Mouse (Mus musculus) C2C12 (cell line): ENCODE measurements around the gene B4galnt1.

ENCODE experiments used
- CEBPB ChIP-seq: IDR thresholded peaks from one replicate; pipeline ENCODE4 v1.6.1; 2011; ENCODE audit warnings: low read depth, mild to moderate bottlenecking, control low read depth, moderate library complexity
- CTCF ChIP-seq: IDR thresholded peaks from one replicate; pipeline ENCODE4 v1.5.1; 2011; ENCODE audit not compliant: control insufficient read depth, insufficient read depth, insufficient read length
- FOSL1 ChIP-seq: IDR thresholded peaks from one replicate; pipeline ENCODE4 v1.8.0; 2011; ENCODE audit warnings: mild to moderate bottlenecking, low read length; ENCODE audit not compliant: poor library complexity, insufficient read depth, severe bottlenecking
- MAX ChIP-seq: IDR thresholded peaks from one replicate; pipeline ENCODE4 v1.6.1; 2011; ENCODE audit warnings: mild to moderate bottlenecking, control low read depth
- MYOG ChIP-seq: IDR thresholded peaks from one replicate; pipeline ENCODE4 v1.6.1; 2011; ENCODE audit not compliant: control insufficient read depth, insufficient read length; ENCODE audit errors: extremely low read depth
- USF1 ChIP-seq: IDR thresholded peaks from one replicate; pipeline ENCODE4 v1.6.1; 2011; ENCODE audit warnings: low read depth, mild to moderate bottlenecking, control low read depth, moderate library complexity

- TF ChIP-seq CTCF = peak; percentile 98
- TF ChIP-seq MAX = no peak
- no peak for TF ChIP-seq USF1
- no peak for TF ChIP-seq CEBPB
- no peak for TF ChIP-seq MYOG
- no peak for TF ChIP-seq FOSL1
Measured at GRCm38 (mm10) chr10:127164631-127165353, at the start of gene B4galnt1.
